Mouse (Mus musculus) heart, postnatal 36 days (tissue): Measurements from ENCODE around the gene Evl. TPM values are rescaled to one million over a fixed set of nuclear protein-coding genes. Genes with fewer than 3 reads are reported as not detected.
A peak's percentile ranks its signal among the peaks of the same experiment; 100 is the strongest.

Experiments
- DNase-seq, 2 experiments: peaks; one replicate each; pipeline ENCODE4 v3.0.0; 2021 to 2022
- intact Hi-C: fragments of 180-260 bp; cut with DNase I; formaldehyde crosslinking; loops from one replicate; pipeline ENCODE4 v1.15.1; 2025
- total RNA-seq, 2 experiments: library from RNA; stranded (reverse); gene quantifications; 2 replicates each; pipeline ENCODE4 v1.2.3; 2021

Gene Evl
- total RNA-seq, 2 experiments from 2014 or later: 46.8 to 48.7 TPM

- no peak for DNase-seq
- intact Hi-C loops: no loop called here
Observed at GRCm38 (mm10) chr12:108579156-108579871, 24.8 kb downstream of the Evl start.

DNA sequence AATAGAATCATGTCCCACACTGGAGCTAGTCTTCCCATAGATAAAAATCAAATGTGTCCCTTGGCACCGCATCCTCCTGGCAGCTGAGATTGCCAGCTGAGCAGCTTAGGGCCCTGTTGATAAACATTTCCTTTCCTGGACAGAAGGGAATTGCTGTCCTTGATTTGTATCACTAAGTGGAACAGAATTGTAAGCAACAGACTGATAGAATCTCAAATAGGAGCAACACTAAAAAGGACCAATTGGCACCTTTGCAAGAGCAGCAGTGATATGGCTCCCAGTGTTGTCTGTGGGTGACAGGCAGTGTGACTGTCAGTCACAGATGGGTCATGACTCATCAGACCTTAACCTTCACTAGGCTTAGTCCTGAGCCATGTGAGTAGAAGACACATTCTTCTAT, 29.3 kb downstream of the Evl start:
- no peak for DNase-seq
- intact Hi-C loops: no loop called here

GRCm38 (mm10) chr12:108590131-108590530, 35.6 kb downstream of the Evl start:
- DNase-seq: no peak
- intact Hi-C loops: no loop called here

GRCm38 (mm10) chr12:108591586-108591985, 37.1 kb downstream of the Evl start:
- intact Hi-C loops: no loop called here
- DNase-seq: no peak

GRCm38 (mm10) chr12:108592866-108593265, 38.3 kb downstream of the Evl start:
- intact Hi-C loops: no loop called here

DNA sequence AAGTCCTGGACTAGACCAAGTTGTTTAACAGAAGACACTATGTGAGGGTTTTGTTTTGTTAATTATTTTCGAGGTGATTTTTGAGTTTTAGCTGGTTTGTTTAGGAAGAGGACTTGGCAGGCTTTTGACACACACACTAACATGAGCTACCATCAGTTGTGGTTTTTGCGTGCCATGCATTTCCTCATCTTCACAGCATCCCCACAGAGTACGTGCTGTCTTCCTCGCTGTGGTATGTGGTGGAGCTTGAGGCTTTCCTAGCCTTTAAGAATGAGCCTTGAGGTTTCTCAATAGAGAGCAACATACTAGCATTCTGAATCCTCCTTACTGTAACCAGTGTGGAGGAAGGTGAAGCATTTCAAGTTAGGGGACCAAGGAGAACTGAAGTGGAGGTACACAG, 46.3 kb downstream of the Evl start:
- intact Hi-C loops: no loop called here

More at GRCm38 (mm10) chr12:108592866-108593265, 38.3 kb downstream of the Evl start:
- no peak for DNase-seq

DNA sequence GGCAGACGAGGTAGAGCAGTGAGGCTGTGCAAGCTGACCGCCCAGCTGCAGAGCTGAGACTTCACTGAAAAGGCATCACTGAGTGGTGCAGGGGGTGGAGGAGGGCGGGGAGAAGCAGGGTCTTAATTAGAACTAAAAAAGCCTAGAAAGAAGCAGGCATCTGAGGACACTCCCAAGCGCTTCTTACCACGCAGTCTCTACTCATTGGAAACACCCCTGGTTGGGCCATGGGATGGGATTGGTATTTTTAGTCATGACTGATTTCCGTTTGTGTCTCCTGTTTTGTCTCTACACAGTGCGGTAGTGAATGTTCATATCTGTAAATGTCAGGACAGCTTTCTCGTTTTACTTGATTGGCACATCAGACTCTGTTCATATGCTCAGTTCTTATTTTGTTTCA, 46.8 kb downstream of the Evl start:
- intact Hi-C loops: no loop called here

More for the DNA sequence above, 46.3 kb downstream of the Evl start:
- DNase-seq: no peak

DNA sequence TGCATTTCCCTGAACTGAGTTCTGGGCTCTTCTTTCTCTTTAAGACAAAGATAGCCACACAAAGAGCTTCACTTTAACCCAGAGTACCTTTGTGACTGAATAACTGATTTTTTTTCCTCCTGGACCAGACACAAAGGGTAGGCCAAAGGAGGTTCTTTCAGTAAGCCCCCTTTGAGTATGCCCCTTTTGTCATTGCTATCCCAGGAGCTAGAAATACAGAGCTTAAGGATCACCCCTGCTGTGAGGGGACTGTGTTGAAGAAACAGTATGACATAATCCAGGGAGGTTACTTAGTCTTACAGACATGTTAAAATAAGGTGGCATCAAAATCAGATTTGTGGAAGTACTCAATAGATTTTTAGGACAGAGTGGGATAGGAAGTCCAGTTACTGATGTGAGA, 50.0 kb downstream of the Evl start:
- intact Hi-C loops: no loop called here
- DNase-seq: no peak

More for the DNA sequence above, 46.8 kb downstream of the Evl start:
- no peak for DNase-seq

GRCm38 (mm10) chr12:108605521-108606281, 51.2 kb downstream of the Evl start:
- no peak for DNase-seq
- intact Hi-C loops: no loop called here

DNA sequence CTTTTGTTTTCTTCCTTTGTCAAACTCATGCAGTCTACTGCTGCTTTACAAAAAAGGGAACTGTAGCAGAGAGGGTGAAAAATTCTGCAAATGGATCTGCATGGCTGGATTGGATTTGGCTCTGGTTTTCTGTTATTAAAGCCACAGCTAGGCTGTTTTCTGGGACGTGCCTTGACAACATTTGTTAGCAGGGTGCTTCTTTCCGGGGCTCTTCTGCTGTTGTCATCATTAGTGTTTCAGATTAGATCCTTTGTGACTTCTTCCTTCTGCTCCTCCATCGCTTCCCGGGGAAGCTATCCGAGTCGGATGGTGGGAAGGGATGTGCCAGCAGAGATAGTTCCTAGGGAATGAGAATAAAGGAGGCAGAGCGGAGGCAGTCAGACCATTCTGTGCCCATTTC, 51.8 kb downstream of the Evl start:
- DNase-seq: no peak
- intact Hi-C loops: no loop called here

DNA sequence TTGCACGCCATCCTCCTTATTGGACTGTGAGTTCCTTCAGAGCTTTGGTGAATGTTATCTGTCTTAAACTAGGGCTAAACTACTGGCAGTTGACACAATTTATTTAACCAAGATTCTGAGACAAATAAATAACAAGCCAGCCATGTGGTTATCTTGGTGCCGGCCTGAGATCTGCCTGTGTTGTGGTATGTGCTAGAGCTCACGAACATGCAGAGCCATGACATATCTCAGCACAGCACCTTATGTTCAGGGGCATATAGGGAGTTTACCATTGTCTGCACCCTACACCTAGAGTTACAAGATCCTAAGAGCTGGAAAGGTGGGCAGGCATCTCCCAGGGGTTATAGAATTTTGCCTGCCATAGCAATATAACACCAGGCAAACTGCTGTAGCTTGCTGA, 54.9 kb downstream of the Evl start:
- intact Hi-C loops: no loop called here
- no peak for DNase-seq

DNA sequence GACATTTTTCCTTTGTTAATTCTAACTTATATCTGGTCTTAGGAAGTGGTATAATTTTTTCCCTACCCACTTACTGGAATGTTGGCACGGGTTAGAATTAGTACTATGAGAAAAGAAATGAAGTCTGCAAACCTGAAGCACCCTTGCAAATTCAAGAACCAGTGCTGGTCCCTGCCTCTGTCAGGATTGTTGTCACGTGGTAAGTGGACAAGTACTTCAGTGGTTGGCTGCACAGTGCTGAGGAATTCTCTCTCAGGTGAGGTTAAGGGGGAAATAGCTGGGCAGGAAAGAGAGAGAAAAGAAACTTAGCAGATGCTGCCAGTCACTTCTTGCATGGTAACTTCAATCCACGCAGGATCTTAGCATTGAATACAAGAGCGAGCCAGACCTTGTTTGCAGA, 55.7 kb downstream of the Evl start:
- intact Hi-C loops: no loop called here
- no peak for DNase-seq

- peak; percentile 62 to 77 for DNase-seq
- intact Hi-C loops: loop anchor here (1.0 kb wide), 1 partner anchor 145 kb away; no protein-coding TSS in a partner anchor
Observed at GRCm38 (mm10) chr12:108613081-108613480, 58.6 kb downstream of the Evl start.

GRCm38 (mm10) chr12:108617511-108617910, 63.0 kb downstream of the Evl start:
- intact Hi-C loops: no loop called here

GRCm38 (mm10) chr12:108619853-108620416, 65.4 kb downstream of the Evl start:
- intact Hi-C loops: no loop called here
- DNase-seq: no peak

More at GRCm38 (mm10) chr12:108617511-108617910, 63.0 kb downstream of the Evl start:
- no peak for DNase-seq

- intact Hi-C loops: no loop called here
- no peak for DNase-seq
Observed at GRCm38 (mm10) chr12:108622406-108622805, 67.9 kb downstream of the Evl start.

DNA sequence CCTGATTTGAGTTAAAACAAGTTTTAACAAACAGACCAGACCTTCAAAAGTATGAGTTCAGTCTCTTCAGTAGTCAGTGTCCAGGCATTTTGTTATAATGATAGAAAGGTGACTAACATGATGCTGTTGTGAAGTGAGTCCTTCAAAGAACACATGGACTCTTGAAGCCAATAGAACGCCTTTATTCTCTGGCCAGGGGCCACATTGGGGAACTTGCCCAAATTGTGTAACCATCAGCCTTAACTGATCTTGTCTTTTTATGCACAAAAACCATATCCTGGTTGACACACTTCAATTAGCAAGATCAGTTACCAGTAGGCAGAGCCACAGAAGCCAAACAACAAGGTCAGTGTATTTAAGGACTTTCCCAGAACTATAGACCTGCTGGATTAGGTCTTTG, 75.0 kb downstream of the Evl start:
- intact Hi-C loops: no loop called here
- DNase-seq: no peak

- intact Hi-C loops: no loop called here
- peak in 1 of 2 experiments; percentile 15 for DNase-seq
Observed at GRCm38 (mm10) chr12:108630741-108631688, 76.5 kb downstream of the Evl start.

GRCm38 (mm10) chr12:108632501-108632900, 78.0 kb downstream of the Evl start:
- intact Hi-C loops: no loop called here
- no peak for DNase-seq

GRCm38 (mm10) chr12:108634031-108634430, 79.5 kb downstream of the Evl start:
- DNase-seq: no peak

More at GRCm38 (mm10) chr12:108634031-108634430, 79.5 kb downstream of the Evl start:
- intact Hi-C loops: no loop called here
